Mouse (Mus musculus): Measurements from ENCODE around the gene Cacna1c. TPM values are rescaled to one million over a fixed set of nuclear protein-coding genes. Genes with fewer than 3 reads are reported as not detected.

Cacna1c gene
- polyA plus RNA-seq, 3 experiments from 2014 or later = 1.1 TPM; not detected in 2

DNA sequence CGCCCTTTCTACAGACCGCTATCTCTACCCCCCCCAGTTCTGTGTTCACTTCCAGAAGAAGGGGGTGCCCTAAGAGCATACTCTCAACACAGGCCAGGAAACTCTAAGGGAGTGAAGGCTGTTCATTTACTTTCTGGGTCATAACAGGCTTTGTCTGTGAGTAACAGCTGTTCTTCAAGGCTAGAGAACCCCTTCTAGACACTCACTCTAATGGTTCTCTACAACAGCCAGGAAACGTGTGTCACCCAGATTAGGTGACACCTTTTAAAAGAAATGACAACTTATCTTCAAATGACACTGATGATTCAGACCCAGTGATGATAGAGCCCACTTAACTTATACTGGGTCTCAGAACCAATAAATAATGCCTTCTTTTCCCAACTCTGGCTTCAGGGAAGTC is 461.1 kb downstream of the Cacna1c start:
- ATAC-seq = no peak

- ATAC-seq = no peak
Observed at GRCm38 (mm10) chr6:118731937-118732336, 464.3 kb downstream of the Cacna1c start.

DNA sequence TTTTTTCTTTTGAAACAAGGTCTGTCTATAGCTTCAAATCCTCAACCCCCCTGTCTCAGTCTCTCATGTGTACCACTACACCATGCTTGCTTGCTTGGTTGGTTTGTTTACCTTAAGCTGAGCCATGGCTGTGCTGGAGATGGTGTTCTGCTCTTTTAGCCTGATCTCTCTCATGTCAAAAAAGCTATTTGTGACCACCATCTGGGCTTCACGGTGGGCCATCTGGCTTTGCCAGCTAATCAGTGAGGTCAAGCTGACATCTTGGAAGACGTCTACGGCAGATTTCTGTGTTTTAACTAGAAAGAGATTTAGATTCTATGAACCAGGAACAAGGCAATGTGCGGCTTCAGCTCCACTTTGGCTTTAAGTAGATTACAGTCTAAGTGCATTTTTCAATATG is 471.3 kb downstream of the Cacna1c start:
- no peak for ATAC-seq

- no peak for ATAC-seq
Observed at GRCm38 (mm10) chr6:118724388-118724787, 471.8 kb downstream of the Cacna1c start.

DNA sequence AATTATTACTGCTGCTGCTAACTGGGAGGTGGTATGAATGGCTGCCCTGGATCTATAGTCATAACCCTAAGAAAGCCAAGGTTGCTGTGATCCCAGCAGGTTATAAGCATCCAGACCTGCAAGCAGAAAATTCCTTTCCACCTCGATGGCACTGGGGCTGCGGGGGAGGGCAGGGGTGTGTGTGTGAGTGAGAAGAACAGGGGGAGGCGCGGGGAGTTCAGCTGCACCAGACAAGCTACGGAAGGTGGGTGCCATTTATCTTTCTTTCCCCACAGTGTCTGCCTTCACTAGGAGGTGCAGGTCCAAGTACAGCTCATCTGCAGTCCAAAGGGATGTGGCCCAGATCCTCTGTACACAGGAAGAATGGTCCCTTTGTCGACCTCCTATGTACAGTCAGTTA is 473.9 kb downstream of the Cacna1c start:
- no peak for ATAC-seq

DNA sequence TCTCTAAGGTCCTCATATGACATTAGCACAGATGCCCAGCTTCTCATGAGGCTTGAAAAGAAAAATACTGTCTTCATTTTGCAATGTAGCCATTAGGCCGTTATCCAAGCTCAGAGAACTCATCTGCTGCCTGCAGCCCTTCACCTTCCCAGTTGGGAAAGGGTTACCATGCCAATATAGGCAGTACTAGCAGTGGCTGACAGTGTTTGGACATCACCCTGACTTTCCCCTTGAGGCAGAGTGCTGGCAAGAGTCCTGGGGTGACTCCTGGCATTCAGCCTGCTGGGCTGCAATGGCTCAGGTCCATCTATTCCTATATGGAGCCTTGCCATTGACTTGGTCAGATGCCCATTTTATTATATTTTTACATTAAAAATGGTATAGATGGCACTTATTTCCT is 476.7 kb downstream of the Cacna1c start:
- no peak for ATAC-seq

DNA sequence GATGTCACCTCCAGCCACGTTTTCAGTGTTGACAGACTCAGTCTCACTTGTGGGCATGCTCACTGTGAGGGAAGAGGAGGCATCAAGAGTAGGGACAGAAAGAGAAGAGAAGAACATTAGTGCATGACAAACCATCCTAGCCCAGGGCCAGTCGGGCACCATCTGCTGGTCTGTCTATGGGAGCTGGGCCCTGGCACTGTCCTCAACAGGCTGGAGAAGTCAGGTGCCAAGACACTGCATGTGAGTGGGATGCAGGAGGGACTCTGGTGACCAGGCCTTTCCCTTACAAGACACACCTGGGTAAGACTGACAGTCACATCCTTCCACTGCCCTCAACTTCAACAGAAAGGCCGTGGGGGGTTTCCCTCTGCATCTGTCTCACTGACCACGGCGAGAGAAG is 482.9 kb downstream of the Cacna1c start:
- no peak for ATAC-seq

- ATAC-seq = no peak
Observed at GRCm38 (mm10) chr6:118711677-118712322, 484.4 kb downstream of the Cacna1c start.

DNA sequence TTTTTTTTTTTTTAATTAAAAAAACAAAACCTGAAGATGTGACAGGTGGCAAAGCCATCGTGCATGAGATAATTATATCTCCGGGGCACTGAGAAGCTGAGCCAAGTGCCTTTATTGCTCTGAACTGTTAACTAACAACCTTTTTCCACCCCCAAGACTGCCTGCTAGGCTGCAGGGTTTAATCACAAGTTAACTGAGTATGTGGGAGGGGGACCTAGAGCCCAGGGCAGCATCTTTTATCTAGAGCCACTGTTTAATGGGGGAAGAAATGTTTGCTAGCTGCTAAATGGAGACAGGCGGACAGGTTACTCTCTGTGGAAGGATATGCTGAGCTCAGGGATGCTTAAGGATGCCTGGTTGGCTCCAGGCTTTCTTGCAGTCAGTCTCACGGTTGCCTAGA is 489.2 kb downstream of the Cacna1c start:
- ATAC-seq = no peak

GRCm38 (mm10) chr6:118705840-118706239 is 490.4 kb downstream of the Cacna1c start:
- ATAC-seq = no peak

GRCm38 (mm10) chr6:118694626-118695025 is 501.6 kb downstream of the Cacna1c start:
- ATAC-seq = no peak

- no peak for ATAC-seq
Observed at GRCm38 (mm10) chr6:118689447-118689846, 506.8 kb downstream of the Cacna1c start.

DNA sequence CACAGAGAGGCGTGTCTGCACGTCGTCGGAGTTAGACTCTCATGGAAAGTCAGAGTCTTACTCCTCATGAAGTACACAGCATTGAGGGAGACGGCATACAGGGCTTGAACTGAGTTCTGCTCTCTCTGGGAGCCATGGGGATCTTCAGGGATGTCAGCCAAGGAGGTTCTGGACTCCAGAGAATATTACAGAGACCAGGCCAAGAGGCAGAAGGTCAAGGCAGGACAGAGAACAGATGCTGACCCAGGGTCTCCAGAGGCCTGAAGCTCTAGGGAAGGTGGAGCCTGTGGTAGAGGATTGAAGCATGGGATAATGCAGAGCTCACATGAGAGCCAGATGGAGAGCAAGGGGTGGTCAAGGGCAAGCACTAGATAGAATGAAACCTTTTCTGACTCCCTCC is 507.4 kb downstream of the Cacna1c start:
- ATAC-seq = no peak

DNA sequence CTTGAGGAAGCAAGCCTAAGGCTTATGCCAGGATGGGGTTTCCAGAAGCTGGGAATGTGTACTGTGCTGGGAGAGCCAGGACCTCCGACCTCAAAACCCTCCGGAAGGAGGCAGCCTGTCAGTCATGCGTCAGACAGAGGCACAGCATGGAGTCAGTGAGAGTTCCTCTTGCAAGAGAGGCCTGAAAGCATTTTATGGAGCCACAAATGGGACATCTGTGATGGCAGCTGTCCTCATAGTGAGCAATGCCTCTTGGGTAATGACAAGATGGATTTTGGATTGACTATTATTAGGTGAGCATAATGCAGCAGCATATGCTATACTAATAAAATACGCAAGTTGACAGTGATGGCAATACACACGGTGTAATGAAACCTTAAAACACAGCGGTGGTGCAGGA is 515.4 kb downstream of the Cacna1c start:
- ATAC-seq = no peak

DNA sequence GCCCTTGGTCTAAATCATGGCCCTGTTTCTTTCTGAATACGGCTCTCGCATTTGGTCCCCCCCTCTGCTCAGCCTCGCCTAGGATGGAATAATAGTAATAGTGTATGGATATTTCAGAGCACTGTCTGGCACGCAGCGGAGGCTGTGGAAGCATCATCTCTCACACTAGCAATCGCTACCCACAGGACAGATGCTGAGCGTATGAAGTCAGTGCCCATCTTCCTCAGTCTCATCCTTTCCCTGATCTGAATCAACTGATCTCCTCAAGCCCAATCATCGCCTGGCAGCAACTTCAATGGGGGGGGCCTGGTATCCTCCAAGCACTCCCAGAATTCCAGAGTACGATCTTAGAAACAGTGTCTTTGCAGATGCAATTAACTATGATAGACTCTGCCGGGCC is 518.2 kb downstream of the Cacna1c start:
- no peak for ATAC-seq

GRCm38 (mm10) chr6:118677306-118677705 is 518.9 kb downstream of the Cacna1c start:
- ATAC-seq = no peak

DNA sequence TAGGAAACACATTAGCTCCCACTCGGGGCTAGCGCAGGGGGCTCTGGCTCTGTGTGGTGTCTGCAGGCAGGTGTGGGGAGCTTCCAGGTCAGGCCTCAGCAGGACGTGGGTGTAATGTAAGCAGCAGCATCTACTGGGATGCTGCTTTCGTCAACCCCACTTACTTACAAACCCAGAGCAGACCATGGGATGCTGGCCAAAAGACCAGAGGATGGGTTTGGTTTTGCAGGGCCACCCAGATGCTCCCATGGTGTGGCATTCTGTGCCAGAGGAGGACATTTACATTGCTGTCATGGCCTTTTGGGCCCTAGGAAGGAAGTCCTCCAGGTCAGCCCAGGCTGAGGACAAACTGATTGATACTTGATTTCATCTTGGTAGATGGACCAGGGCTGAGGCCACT is 521.4 kb downstream of the Cacna1c start:
- ATAC-seq = no peak

DNA sequence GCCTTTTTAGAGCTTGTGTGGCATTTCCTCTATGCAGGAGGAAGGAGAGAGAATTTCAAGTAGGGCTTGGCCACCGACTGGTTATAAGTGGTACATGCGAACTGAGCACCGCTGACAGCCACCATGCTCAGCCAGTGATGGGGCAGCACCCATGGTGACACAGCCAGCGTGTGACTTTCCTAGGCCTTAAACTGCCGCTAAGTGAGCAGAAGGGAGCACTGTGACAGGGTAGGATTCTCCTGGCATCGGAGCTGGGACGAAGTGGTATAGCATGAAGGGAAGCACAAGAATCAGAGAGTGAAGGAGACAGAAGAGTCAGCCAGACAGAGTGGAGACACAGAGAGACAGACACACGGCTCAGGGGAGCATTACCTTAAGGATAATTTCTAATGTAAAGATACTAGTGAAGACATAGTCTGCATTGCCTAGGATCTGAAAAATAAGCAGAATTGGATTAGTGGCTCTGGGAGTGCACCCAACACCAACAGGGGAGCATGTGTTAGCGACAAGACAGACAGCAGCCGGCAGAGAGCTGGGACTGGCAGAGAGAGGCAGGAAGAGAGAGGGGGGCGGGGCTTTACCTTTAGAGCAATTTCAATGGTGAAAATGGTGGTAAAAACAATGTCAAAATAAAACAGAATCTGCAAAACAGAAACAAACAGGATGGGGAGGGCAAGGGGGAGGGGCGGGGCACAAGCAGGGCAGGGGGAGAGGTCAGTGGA is 522.1 kb downstream of the Cacna1c start:
- no peak for ATAC-seq

DNA sequence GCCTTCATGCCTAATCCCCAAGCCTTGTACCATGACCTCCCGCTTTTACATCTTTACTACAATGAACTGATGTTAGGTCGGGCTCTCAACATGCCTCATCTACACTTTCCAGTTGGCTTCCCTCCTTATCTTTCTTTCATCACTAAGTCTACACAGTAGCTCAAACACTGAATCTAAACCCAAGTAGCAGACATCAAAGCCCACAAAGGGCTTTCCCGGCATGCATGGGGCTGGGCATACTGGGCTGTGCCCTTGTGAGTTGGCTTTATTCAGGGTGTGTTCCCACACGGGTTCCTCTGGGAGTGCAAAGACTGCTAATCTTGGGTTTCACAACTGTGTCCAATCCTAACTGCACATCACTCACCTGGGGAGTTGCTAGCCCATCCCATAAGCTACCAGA is 542.9 kb downstream of the Cacna1c start:
- no peak for ATAC-seq

GRCm38 (mm10) chr6:118649121-118649783 is 547.0 kb downstream of the Cacna1c start:
- no peak for ATAC-seq

GRCm38 (mm10) chr6:118646265-118647061 is 549.8 kb downstream of the Cacna1c start:
- ATAC-seq = no peak

DNA sequence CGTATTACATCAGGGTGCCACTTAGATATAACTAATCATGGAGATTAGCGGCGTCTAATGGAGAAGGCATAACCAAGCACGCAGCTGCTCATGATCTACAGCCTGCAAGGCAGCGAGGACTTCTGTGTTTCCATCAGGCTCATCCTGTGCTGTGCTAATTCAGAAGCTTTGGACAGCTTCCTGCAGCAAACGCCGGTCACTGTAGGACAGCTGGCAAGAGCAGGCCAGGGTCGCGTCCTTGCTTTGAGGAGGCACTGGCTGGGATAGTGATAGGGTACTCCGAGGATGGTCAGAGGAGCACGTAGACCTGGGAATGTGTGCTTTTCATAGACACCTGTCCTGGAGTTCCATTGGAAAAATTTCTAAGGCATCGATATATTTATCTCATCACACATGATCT is 551.4 kb downstream of the Cacna1c start:
- no peak for ATAC-seq

- ATAC-seq = no peak
Observed at GRCm38 (mm10) chr6:118643541-118643940, 552.7 kb downstream of the Cacna1c start.

All from inflammation-experienced regulatory T-cells, adult 6 months (primary cell).